Mouse (Mus musculus): ENCODE results near the gene Tspan2.
A peak's percentile ranks its signal among the peaks of the same experiment; 100 is the strongest.

Gene Tspan2

DNA sequence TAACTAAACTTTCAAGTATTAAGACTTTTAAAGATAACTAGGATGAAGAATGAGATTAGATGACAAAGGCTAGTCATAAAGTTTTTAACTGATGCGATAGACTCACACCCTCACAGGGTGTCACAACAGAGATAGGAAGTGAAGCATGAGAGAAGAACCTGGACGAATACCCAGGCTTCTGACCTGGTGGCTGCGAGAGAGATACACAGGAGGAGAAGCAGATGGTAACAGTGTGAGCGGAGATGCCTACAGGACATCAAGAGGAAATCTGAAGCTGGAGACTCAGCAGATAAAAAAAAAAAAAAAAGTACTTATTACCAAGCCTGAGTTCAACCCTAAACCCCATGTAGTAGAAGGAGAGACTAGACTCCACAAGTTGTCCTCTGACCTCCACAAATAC lies 38.7 kb downstream of the Tspan2 start:
- DNase-seq (ENCODE audit: low spot score in 2 of 2), result no peak

DNA sequence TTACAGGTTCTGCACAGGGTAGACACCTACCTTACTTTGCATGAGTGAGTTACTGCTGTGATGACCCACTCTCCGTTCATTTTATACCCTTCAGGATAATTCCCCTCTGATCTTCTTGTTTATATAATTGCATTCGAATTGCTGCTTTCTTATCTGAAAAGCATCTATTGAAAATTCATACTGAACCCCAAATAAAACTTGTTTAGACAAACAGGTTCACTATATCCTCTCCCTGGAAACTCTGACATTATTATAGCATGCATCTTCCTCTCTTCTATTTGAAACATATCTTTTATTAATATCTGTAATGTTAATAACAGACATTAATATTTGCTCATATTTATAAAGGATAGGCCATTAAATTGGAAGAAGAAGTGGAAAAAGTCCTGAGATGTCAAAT lies 48.3 kb downstream of the Tspan2 start, which contains the start of gene Tshb:
Tshb (minus strand) TSS at position 101 of the 400 bp plus-strand sequence.
- DNase-seq (ENCODE audit: low spot score in 2 of 2), result no peak

DNA sequence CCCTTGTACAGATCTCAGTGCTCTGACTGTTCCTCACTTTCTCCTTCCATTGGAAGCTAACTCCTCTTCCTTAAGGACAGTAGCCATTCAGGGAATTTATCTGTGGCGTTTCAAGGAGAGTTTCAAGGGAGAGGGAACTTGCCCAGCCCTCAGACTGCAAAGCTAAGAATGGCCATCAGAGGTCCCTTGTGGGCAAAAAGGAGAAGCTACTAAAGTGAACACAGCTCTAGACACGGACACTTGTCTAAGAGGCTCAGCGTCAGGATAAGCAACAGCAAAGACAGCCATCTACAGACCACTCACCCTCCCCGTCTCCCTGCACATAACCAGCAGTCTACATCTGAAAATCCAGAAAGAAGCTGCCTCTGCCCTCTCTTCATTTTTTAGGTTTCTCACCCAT lies 53.0 kb downstream of the Tspan2 start:
- peak in 1 of 2 experiments; percentile 7 for DNase-seq (ENCODE audit: low spot score in 2 of 2)

DNA sequence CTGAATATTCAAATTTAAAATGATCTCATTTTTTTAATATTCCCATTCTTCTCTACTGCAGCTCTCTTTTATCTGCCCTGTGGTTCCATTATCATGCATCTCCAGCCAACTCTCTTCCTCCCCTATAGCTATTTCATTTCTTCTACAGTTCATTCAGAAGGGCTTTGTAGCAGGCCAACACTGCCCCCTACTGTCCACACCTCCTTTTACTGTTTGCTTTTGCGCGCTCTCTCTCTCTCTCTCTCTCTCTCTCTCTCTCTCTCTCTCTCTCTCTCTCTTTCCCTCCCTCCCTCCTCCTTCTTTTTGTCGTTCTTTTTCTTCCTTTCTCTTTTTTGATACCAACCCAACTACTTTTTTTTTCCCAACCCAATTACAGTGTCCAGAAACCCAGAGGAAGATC lies 69.6 kb downstream of the Tspan2 start:
- DNase-seq (ENCODE audit: low spot score in 2 of 2), result peak; percentile 69 to 87

GRCm38 (mm10) chr3:102842386-102842785 lies 108.1 kb downstream of the Tspan2 start:
- no peak for DNase-seq (ENCODE audit: low spot score in 2 of 2)

DNA sequence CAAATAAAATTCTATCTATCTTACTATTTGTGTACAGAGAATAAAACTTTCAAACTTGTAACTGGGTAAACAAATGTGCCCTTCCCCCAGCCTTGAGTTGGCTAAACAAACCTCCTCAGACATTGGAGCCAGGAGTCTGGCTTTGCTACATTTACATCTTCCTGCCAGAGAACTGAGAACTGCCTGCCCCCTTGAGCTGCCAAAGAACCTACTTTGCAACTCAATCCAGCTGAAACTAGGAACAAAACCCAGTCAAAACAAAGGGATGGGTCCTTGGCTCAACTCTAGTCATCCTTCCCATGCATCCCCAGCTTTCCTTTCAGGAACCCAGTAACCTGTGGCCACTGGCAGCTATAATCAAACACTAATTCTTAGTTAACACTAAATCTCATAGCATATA lies 114.3 kb downstream of the Tspan2 start:
- DNase-seq (ENCODE audit: low spot score in 2 of 2), result no peak
